8 mouse cellular contexts compared by ENCODE assay signal in genomic region chr10:62332514-62332913, GRCm38 (mm10). TPM values are rescaled to one million over a fixed set of nuclear protein-coding genes. Genes with fewer than 3 reads are reported as not detected.
DNase-seq lines count a peak whose midpoint lies in the region; ATAC-seq and TF ChIP-seq lines count a peak whose summit lies in the region.

No protein-coding gene starts in this region.

- TF ChIP-seq RAD21 in MEL (IDR thresholded peaks at IDR 0.05; ENCODE audit: low read depth, low read length): no peak

- H3K36me3 ChIP-seq in MEL (ENCODE audit: control insufficient read depth in 1 of 2, insufficient read depth in 2 of 2, low read length in 2 of 2): peaks cover 0 to 48% of the 10 kb centered on the region in 2 experiments; a peak in 2 of 4 replicates
- H3K36me3 ChIP-seq in neural tube, embryonic 13.5 days: no peaks in the 10 kb centered on the region

- no peaks in the 10 kb centered on the region for H3K9me3 ChIP-seq in MEL (replicated peaks; ENCODE audit: insufficient read depth, low read length)
- H3K9me3 ChIP-seq in neural tube, embryonic 13.5 days: no peaks in the 10 kb centered on the region

- whole genome bisulfite sequencing in neural tube, embryonic 13.5 days: 58% methylated on average over 7 of the region's 7 CpGs

- peak; percentile 40 to 70; a peak in 3 of 4 replicates for TF ChIP-seq POLR2A in MEL (IDR thresholded peaks at IDR 0.05; ENCODE audit: control insufficient read depth in 1 of 2, insufficient read depth in 1 of 2, low read depth in 1 of 2, low read length in 2 of 2, poor library complexity in 1 of 2)

- peak overlapping the region; percentile 92 for H3K27ac ChIP-seq in MEL (ENCODE audit: control insufficient read depth, low read depth, low read length)
- no peak overlapping the region; the same call in 1 of the 2 replicates for H3K27ac ChIP-seq in neural tube, embryonic 13.5 days (replicated peaks)

- peaks cover 18 to 56% of the 10 kb centered on the region in 2 experiments for H3K4me1 ChIP-seq in MEL (ENCODE audit: control insufficient read depth in 1 of 2, insufficient read depth in 2 of 2, low read length in 2 of 2)
- H3K4me1 ChIP-seq in neural tube, embryonic 13.5 days (replicated peaks): peaks cover 41% of the 10 kb centered on the region

- ATAC-seq in common myeloid progenitor, adult 5-6 weeks (replicated peaks; ENCODE audit: low read depth, poor library complexity, severe bottlenecking): peak; percentile 53
- ATAC-seq in neural tube, embryonic 13.5 days (ENCODE audit: low read depth): no peak

- intact Hi-C loops in heart, postnatal 36 days (cut with DNase I): no loop called here
- intact Hi-C loops in left cerebral cortex, postnatal 14 days (cut with DNase I): no loop called here

- peaks cover 28% of the 10 kb centered on the region for H3K79me2 ChIP-seq in MEL (ENCODE audit: control insufficient read depth, insufficient read depth, low read length, poor library complexity)

- H3K4me2 ChIP-seq in neural tube, embryonic 13.5 days: peak overlapping the region; percentile 24; the same call in 1 of the 2 replicates

- H3K4me3 ChIP-seq in MEL (ENCODE audit: control insufficient read depth in 1 of 2, insufficient read depth in 1 of 2, low read depth in 2 of 2, low read length in 2 of 2): peak overlapping the region; percentile 48 to 55
- H3K4me3 ChIP-seq in neural tube, embryonic 13.5 days: no peak overlapping the region

- H3K9ac ChIP-seq in MEL (ENCODE audit: control insufficient read depth, low read depth, low read length, poor library complexity, severe bottlenecking): peak overlapping the region; percentile 73
- peak overlapping the region; percentile 43; the same call in 1 of the 2 replicates for H3K9ac ChIP-seq in neural tube, embryonic 13.5 days

- peak; percentile 7 to 83; a peak in 3 of 4 replicates for TF ChIP-seq EP300 in MEL (IDR thresholded peaks at IDR 0.05; ENCODE audit: low read depth in 1 of 2, low read length in 2 of 2)

- DNase-seq in embryo, embryonic 10 days (ENCODE audit: low spot score): peak; percentile 20
- no peak for DNase-seq in embryo, embryonic 10.5 days (ENCODE audit: low spot score)
- peak; percentile 98 for DNase-seq in MEL (ENCODE audit: low read depth, low spot score)
- peak; percentile 59 to 63 for DNase-seq in heart, postnatal 36 days
- peak; percentile 61 to 83 for DNase-seq in left cerebral cortex, postnatal 14 days (ENCODE audit: low spot score in 2 of 2)
- DNase-seq in thymus, postnatal 25 days: no peak

- H3K27me3 ChIP-seq in MEL (ENCODE audit: control insufficient read depth in 1 of 2, insufficient read depth in 2 of 2, low read length in 2 of 2): no peaks in the 10 kb centered on the region
- no peaks in the 10 kb centered on the region for H3K27me3 ChIP-seq in neural tube, embryonic 13.5 days

- TF ChIP-seq CTCF in MEL (IDR thresholded peaks at IDR 0.05 in 2 of 3, conservative IDR thresholded peaks at IDR 0.05 in 1 of 3; ENCODE audit: control insufficient read depth in 1 of 3, insufficient read depth in 1 of 3, low read depth in 2 of 3, low read length in 3 of 3, poor library complexity in 1 of 3, severe bottlenecking in 1 of 3): no peak

TF ChIP-seq in MEL, 35 proteins besides CTCF, POLR2A, EP300 and RAD21:
- no peak for TF ChIP-seq CHD2 (IDR thresholded peaks at IDR 0.05; ENCODE audit: low read length)
- no peak for TF ChIP-seq USF2 (IDR thresholded peaks at IDR 0.05; ENCODE audit: borderline replicate concordance in 1 of 2, insufficient read depth in 1 of 2, low read depth in 1 of 2, low read length in 2 of 2)
- TF ChIP-seq SMC3 (IDR thresholded peaks at IDR 0.05; ENCODE audit: low read depth, low read length): no peak
- TF ChIP-seq TAL1 (IDR thresholded peaks at IDR 0.05; ENCODE audit: low read length): peak; percentile 72
- peak; percentile 34 for TF ChIP-seq MAX (IDR thresholded peaks at IDR 0.05; ENCODE audit: low read length)
- no peak for TF ChIP-seq KAT2A (conservative IDR thresholded peaks at IDR 0.05; ENCODE audit: low read depth, low read length)
- TF ChIP-seq JUND (IDR thresholded peaks at IDR 0.05; ENCODE audit: low read depth, low read length): no peak
- peak; percentile 87; the same call in 1 of the 2 replicates for TF ChIP-seq MAZ (IDR thresholded peaks at IDR 0.05; ENCODE audit: low read depth, low read length)
- peak; percentile 48 for TF ChIP-seq MXI1 (IDR thresholded peaks at IDR 0.05; ENCODE audit: low read depth, low read length)
- peak; percentile 93 for TF ChIP-seq ETS1 (IDR thresholded peaks at IDR 0.05; ENCODE audit: low read depth, low read length)
- peak; percentile 46; the same call in 1 of the 2 replicates for TF ChIP-seq MYB (IDR thresholded peaks at IDR 0.05; ENCODE audit: low read depth, low read length)
- TF ChIP-seq MAFK (IDR thresholded peaks at IDR 0.05; ENCODE audit: borderline replicate concordance, low read depth, low read length): no peak
- TF ChIP-seq CHD1 (IDR thresholded peaks at IDR 0.05; ENCODE audit: low read depth, low read length): 0 out of 2 replicates have a peak, but pooled peaks have one; percentile 78
- no peak for TF ChIP-seq MEF2A (IDR thresholded peaks at IDR 0.05; ENCODE audit: extremely low read depth, insufficient replicate concordance, low read depth, low read length, poor library complexity, severe bottlenecking)
- TF ChIP-seq TBP (IDR thresholded peaks at IDR 0.05; ENCODE audit: low read depth, low read length): peak; percentile 59; the same call in 1 of the 2 replicates
- TF ChIP-seq UBTF (IDR thresholded peaks at IDR 0.05; ENCODE audit: borderline replicate concordance, insufficient read depth, low read depth, low read length): no peak
- no peak for TF ChIP-seq ZC3H11A (IDR thresholded peaks at IDR 0.05; ENCODE audit: low read depth, low read length)
- TF ChIP-seq TCF12 (IDR thresholded peaks at IDR 0.05; ENCODE audit: low read depth, low read length): peak; percentile 61
- peak; percentile 82 for TF ChIP-seq SIN3A (IDR thresholded peaks at IDR 0.05; ENCODE audit: low read length)
- no peak; the same call in 1 of the 2 replicates for TF ChIP-seq RCOR1 (IDR thresholded peaks at IDR 0.05; ENCODE audit: low read depth, low read length)
- peak; percentile 98 for TF ChIP-seq ZNF384 (IDR thresholded peaks at IDR 0.05; ENCODE audit: low read depth, low read length)
- peak; percentile 38; the same call in 1 of the 2 replicates for TF ChIP-seq ELF1 (IDR thresholded peaks at IDR 0.05; ENCODE audit: low read depth, low read length)
- TF ChIP-seq POLR2AphosphoS5 (IDR thresholded peaks at IDR 0.05; ENCODE audit: borderline replicate concordance, low read depth, low read length): no peak
- peak; percentile 96 for TF ChIP-seq NRF1 (IDR thresholded peaks at IDR 0.05; ENCODE audit: insufficient read depth, low read depth, low read length, poor library complexity, severe bottlenecking)
- TF ChIP-seq GATA1 (IDR thresholded peaks at IDR 0.05; ENCODE audit: low read depth, low read length): peak; percentile 80
- TF ChIP-seq POLR2AphosphoS2 (IDR thresholded peaks at IDR 0.05; ENCODE audit: low read length): peak; percentile 62; the same call in 1 of the 2 replicates
- TF ChIP-seq HCFC1 (IDR thresholded peaks at IDR 0.05; ENCODE audit: low read depth, low read length): no peak; the same call in 1 of the 2 replicates
- TF ChIP-seq BHLHE40 (IDR thresholded peaks at IDR 0.05; ENCODE audit: borderline replicate concordance, low read depth, low read length): peak; percentile 100
- TF ChIP-seq MYC (IDR thresholded peaks at IDR 0.05; ENCODE audit: low read depth, low read length): peak; percentile 57
- TF ChIP-seq ZMIZ1 (IDR thresholded peaks at IDR 0.05; ENCODE audit: low read depth, low read length): no peak
TF ChIP-seq in MEL: peak in this region for 17.

RNA-seq across cellular contexts. Expression of gene Hk1, which starts 47.2 kb away (rescaled TPM):
- 441 and 515 TPM in 2 replicates for total RNA-seq in MEL (2012; rRNA removed)
- polyA plus RNA-seq in MEL (2012; ENCODE audit: insufficient read depth in 1 of 2, insufficient read length in 2 of 2, low read depth in 1 of 2, low replicate concordance in 2 of 2, missing spikeins in 1 of 2): 100 to 1,000 TPM; 192 to 740 TPM
- total RNA-seq in common myeloid progenitor, adult 5-6 weeks (2017): 156 and 195 TPM in 2 replicates
- 100 to 1,000 TPM in 1 of 2 experiments, 10 to 100 TPM in 1; 99.7 to 113 TPM for total RNA-seq in heart, postnatal 36 days (2021)
- 100 to 1,000 TPM; 321 to 322 TPM for total RNA-seq in left cerebral cortex, postnatal 14 days (2021)
- 96.0 and 103 TPM in 2 replicates for polyA plus RNA-seq in neural tube, embryonic 13.5 days (2015; fragmentation: Nextera tagmentation; extraction: Ambion mirVana)

Comparison
In these comparisons a context has a peak if more than half of its experiments do, and no peak if none do; other contexts are left out.
1. DNase-seq: peak in embryo, embryonic 10 days (single experiment), MEL (single experiment), heart, postnatal 36 days (2 of 2) and left cerebral cortex, postnatal 14 days (2 of 2); none in embryo, embryonic 10.5 days (single experiment) and thymus, postnatal 25 days (single experiment).